Mouse (Mus musculus) olfactory bulb, adult 2 months (tissue): ENCODE results near the gene Gid4. TPM values are rescaled to one million over a fixed set of nuclear protein-coding genes. Genes with fewer than 3 reads are reported as not detected.
A peak's percentile ranks its signal among the peaks of the same experiment; 100 is the strongest.
"Not testable (repeated sequence)": the region's sequence is repeated elsewhere in the genome, so short reads cannot be mapped to it uniquely, and the experiment has no call there.

Source experiments
- H3K27ac ChIP-seq: fragments of 200-500 bp; 2 replicates; pipeline ENCODE4 v1.5.1; 2012; ENCODE audit warnings: low read depth, low read length; ENCODE audit not compliant: insufficient read depth
- H3K4me1 ChIP-seq: fragments of 200-500 bp; 2 replicates; pipeline ENCODE4 v1.6.1; 2012; ENCODE audit warnings: low read length; ENCODE audit not compliant: control insufficient read depth, insufficient read depth
- H3K4me3 ChIP-seq: fragments of 200-500 bp; 2 replicates; pipeline ENCODE4 v1.5.1; 2012; ENCODE audit warnings: mild to moderate bottlenecking, low read depth, low read length, moderate library complexity; ENCODE audit not compliant: insufficient read depth
- CTCF ChIP-seq: fragments of 200-500 bp; IDR thresholded peaks from 2 replicates; pipeline ENCODE4 v1.5.1; 2012; ENCODE audit warnings: low read depth, mild to moderate bottlenecking, low read length, moderate library complexity; ENCODE audit not compliant: insufficient read depth
- POLR2A ChIP-seq: fragments of 200-500 bp; IDR thresholded peaks from 2 replicates; pipeline ENCODE4 v1.6.1; 2012; ENCODE audit warnings: mild to moderate bottlenecking, low read depth, low read length, moderate library complexity; ENCODE audit not compliant: insufficient read depth
- WGBS: fragments of 180-500 bp; shearing (Covaris S2); methylation state at CpG from one replicate; pipeline ENCODE4 v1.1.7; 2018; 5-methylcytosine and 5-hydroxymethylcytosine counted together
- polyA plus RNA-seq: library from polyadenylated mRNA; stranded (reverse); fragments of >200 nt; gene quantifications from 2 replicates; pipeline ENCODE4 v1.2.4, GENCODE M21; 2012; ENCODE audit warnings: low replicate concordance; ENCODE audit not compliant: missing spikeins, insufficient read depth, insufficient read length

Gene Gid4
- polyA plus RNA-seq, 1 experiment: not detected

DNA sequence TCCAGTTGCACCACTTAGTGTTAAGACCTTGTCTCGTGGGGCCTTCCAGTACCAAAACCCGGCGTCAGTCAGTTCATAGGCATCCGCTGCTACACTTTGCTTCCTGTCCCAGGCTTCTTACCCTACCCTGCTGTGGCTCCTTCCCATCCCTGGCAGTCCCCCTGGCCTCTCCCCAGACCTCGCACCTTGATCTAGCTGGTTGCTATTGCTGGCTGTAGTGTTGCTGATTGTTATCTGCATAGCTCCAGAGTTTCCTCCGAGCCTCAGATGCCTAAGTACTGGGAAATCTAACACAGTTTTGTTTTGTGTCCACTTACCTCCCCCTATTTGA lies 1.5 kb downstream of the Gid4 start:
- Histone ChIP-seq H3K4me3 (peak overlapping the region; percentile 78), H3K4me1 (peaks cover 11% of the 10 kb centered on the region), H3K27ac (no peak overlapping the region)
- WGBS: 19% methylated on average over 6 of the region's 6 CpGs
- TF ChIP-seq CTCF: no peak
- no peak for TF ChIP-seq POLR2A

DNA sequence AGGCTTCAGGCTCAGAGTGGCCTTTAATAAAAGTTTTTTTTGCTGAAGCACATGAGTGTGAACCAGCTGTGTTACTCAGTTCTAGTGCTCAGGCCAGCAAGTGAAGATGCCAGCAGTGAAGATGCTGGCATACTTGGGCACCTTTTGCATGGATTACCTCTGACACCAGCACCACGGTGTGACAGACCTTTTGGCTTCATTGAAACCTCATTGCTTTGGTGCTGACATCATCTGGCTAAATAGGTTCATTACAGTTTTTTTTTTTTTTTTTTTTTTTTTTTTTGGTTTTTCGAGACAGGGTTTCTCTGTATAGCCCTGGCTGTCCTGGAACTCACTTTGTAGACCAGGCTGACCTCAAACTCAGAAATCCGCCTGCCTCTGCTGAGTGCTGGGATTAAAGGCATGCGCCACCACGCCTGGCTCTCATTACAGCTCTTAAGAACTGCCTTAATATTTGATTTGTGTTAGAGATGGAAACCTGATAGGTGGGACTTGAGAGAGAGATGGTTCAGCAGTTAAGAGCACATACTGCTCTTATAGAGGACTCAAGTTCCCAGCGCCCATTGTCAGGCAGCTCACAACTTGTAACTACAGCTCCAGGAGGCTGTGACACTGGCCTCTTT lies 5.2 kb downstream of the Gid4 start:
- Histone ChIP-seq H3K27ac (no peak overlapping the region), H3K4me1 (peaks cover 8% of the 10 kb centered on the region), H3K4me3 (no peak overlapping the region)
- 58% methylated on average over 6 of the region's 6 CpGs for WGBS
- TF ChIP-seq POLR2A: no peak
- TF ChIP-seq CTCF: no peak

GRCm38 (mm10) chr11:60423006-60423405 lies 6.1 kb downstream of the Gid4 start:
- WGBS: 93% methylated on average over 1 of the region's 1 CpGs
- TF ChIP-seq CTCF: no peak
- no peak for TF ChIP-seq POLR2A
- Histone ChIP-seq H3K27ac (no peak overlapping the region), H3K4me3 (no peak overlapping the region), H3K4me1 (peaks cover 7% of the 10 kb centered on the region)

DNA sequence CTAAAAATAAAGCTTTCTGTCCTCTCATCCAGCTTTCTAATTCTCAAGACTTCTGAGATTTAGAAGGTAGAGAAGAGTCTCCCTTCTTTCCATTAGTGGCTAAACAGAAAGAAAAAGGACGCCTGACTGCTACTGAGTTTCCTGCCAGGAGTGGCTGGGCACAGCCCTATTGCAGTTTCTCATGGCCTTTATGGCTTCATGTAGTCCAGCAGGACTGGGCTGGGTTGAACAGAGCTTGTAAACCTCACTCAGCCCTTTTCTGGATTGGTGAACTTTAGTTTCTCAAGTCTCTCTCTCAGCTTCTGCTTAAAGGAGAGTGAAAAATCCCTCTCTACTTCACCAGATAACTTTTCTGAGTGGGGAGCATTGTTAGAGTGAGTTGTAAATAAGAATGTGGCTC lies 9.5 kb downstream of the Gid4 start:
- TF ChIP-seq POLR2A (no peak), CTCF (no peak)
- H3K4me3 ChIP-seq: no peak overlapping the region
- H3K4me1 ChIP-seq: no peaks in the 10 kb centered on the region
- no peak overlapping the region for H3K27ac ChIP-seq
- 91% methylated on average over 1 of the region's 1 CpGs for WGBS

- Histone ChIP-seq H3K4me1 (no peaks in the 10 kb centered on the region), H3K27ac (no peak overlapping the region), H3K4me3 (no peak overlapping the region)
- TF ChIP-seq CTCF: no peak
- TF ChIP-seq POLR2A: no peak
- 95% methylated on average over 3 of the region's 3 CpGs for WGBS
Measured at GRCm38 (mm10) chr11:60427628-60428027, 10.7 kb downstream of the Gid4 start.

DNA sequence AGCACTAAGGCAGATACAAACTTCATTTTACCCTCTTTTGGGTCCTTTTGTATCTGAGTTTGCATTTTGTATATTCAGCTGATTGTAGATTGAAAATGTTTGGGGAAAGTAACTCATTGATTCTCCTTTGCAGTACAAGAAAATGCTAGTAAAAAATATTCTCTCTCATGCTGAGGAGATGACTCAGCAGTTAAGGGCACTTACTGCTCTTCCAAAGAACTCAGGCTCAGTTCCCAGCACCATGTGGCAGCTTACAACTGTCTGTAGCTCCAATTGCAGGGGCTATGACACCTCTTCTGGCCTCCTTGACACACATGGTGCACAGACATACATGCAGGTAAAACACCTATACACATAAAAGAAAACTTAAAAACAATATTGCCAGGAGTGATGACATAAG lies 16.6 kb downstream of the Gid4 start:
- no peak for TF ChIP-seq POLR2A
- TF ChIP-seq CTCF: no peak
- H3K4me3 ChIP-seq: no peak overlapping the region
- H3K4me1 ChIP-seq: no peaks in the 10 kb centered on the region
- H3K27ac ChIP-seq: no peak overlapping the region

- no peaks in the 10 kb centered on the region for H3K4me1 ChIP-seq
- TF ChIP-seq POLR2A (no peak), CTCF (no peak)
- H3K27ac ChIP-seq: no peak overlapping the region
- H3K4me3 ChIP-seq: no peak overlapping the region
- 97% methylated on average over 1 of the region's 1 CpGs for whole genome bisulfite sequencing
Measured at GRCm38 (mm10) chr11:60435133-60435532, 18.2 kb downstream of the Gid4 start.

- no peaks in the 10 kb centered on the region for H3K4me1 ChIP-seq
- no peak overlapping the region for H3K4me3 ChIP-seq
- WGBS: 67% methylated on average over 3 of the region's 3 CpGs
- TF ChIP-seq POLR2A (no peak), CTCF (no peak)
- H3K27ac ChIP-seq: no peak overlapping the region
Measured at GRCm38 (mm10) chr11:60436618-60437017, 19.7 kb downstream of the Gid4 start.

DNA sequence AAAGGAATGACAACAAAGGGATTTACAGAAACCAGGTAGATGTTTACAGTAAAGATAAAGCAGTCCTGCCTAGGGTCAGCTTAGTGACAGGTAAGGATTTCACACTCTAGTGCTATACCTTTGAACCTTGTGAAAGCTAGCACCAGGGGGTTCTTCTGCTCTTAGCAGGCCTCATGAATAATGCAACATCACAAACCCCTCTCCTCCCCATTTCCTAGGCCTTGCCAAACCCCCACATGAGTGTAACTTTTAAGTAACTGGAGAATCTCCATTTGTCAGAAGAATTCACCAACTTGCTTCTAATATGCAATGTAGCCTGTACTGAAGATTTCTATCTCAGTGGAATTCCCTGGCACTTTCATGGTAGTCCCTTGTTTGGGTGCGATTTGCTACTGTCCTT lies 22.7 kb downstream of the Gid4 start:
- H3K4me3 ChIP-seq, H3K27ac ChIP-seq, H3K4me1 ChIP-seq: not testable (repeated sequence)
- 33% methylated on average over 1 of the region's 1 CpGs for WGBS

DNA sequence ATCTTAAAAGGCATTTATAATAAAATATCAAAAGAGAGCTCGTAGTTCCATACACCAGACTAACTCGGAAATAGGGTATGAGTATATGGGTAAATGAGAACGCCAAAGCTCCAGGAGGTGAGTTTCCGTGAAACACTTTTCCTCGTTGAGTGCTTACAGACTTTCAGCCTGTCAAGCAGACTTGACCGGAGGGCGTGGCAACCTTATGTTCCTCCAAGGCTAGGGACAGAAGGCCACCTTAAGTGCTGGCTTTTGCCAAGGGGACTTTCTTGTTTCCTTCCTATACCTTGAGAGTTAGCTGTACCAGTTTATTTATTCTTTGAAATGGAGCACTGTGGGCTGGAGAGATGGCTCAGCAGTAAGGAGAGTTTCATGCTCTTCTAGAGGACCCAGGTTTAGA lies 23.2 kb downstream of the Gid4 start:
- WGBS: 52% methylated on average over 7 of the region's 7 CpGs
- no peak for TF ChIP-seq CTCF
- TF ChIP-seq POLR2A: no peak

More for the DNA sequence above, 23.2 kb downstream of the Gid4 start:
- Histone ChIP-seq H3K4me1 (no peaks in the 10 kb centered on the region), H3K27ac (no peak overlapping the region), H3K4me3 (no peak overlapping the region)
